In genomic region chr2:124848812-124849211, GRCm38 (mm10) we compare ENCODE assay signal across 9 mouse cellular contexts.
DNase-seq lines count a peak whose midpoint lies in the region; ATAC-seq lines count a peak whose summit lies in the region.
"Had no signal": no experiment of that assay in that cellular context is flagged by ENCODE, and none has a peak within 500 bp of the region (broad histone marks: within the 10 kb centered on the region; RNA-seq: fewer than 3 reads in every experiment).

No protein-coding gene starts in this region.

- no peaks in the 10 kb centered on the region for H3K36me3 ChIP-seq in limb, embryonic 11.5 days (ENCODE audit: control insufficient read depth, insufficient read depth, low read length)
- H3K36me3 ChIP-seq in limb, embryonic 10.5 days = no peaks in the 10 kb centered on the region
- H3K36me3 ChIP-seq in kidney, embryonic 15.5 days = no peaks in the 10 kb centered on the region
- H3K36me3 ChIP-seq in hindbrain, embryonic 14.5 days (replicated peaks; ENCODE audit: control insufficient read depth, insufficient read depth) = no peaks in the 10 kb centered on the region

- no peak for ATAC-seq in limb, embryonic 11.5 days (ENCODE audit: insufficient number of reproducible peaks, low FRiP score, low TSS enrichment, low read depth)
- no peak for ATAC-seq in kidney, embryonic 15.5 days (replicated peaks; ENCODE audit: low FRiP score)
- no peak for ATAC-seq in hindbrain, embryonic 14.5 days (ENCODE audit: low FRiP score)

- DNase-seq in limb, embryonic 11.5 days (ENCODE audit: low spot score) = peak; percentile 17
- no peak for DNase-seq in limb, embryonic 10.5 days (ENCODE audit: low spot score)
- DNase-seq in heart, adult 8-10 months (ENCODE audit: low spot score) = peak; percentile 61
- DNase-seq in lung, postnatal 4 days = peak; percentile 53 to 69
- DNase-seq in testis, postnatal 14 days (ENCODE audit: low spot score) = no peak
- no peak for DNase-seq in hindbrain, embryonic 14.5 days (ENCODE audit: low spot score)
- DNase-seq in retina, postnatal 1 day = no peak

- no peak overlapping the region for H3K27ac ChIP-seq in limb, embryonic 11.5 days (replicated peaks; ENCODE audit: low read depth, low read length)
- H3K27ac ChIP-seq in limb, embryonic 10.5 days = no peak overlapping the region
- H3K27ac ChIP-seq in kidney, embryonic 15.5 days = peak overlapping the region; percentile 45; the same call in 1 of the 2 replicates
- no peak overlapping the region for H3K27ac ChIP-seq in hindbrain, embryonic 14.5 days

- H3K9me3 ChIP-seq in limb, embryonic 11.5 days (ENCODE audit: control insufficient read depth, low read length) = no peaks in the 10 kb centered on the region
- H3K9me3 ChIP-seq in limb, embryonic 10.5 days (replicated peaks) = no peaks in the 10 kb centered on the region
- H3K9me3 ChIP-seq in kidney, embryonic 15.5 days (replicated peaks) = no peaks in the 10 kb centered on the region
- H3K9me3 ChIP-seq in hindbrain, embryonic 14.5 days (ENCODE audit: control insufficient read depth, low read length) = no peaks in the 10 kb centered on the region

- no peaks in the 10 kb centered on the region for H3K27me3 ChIP-seq in limb, embryonic 11.5 days (ENCODE audit: control insufficient read depth, insufficient read depth, low read length)
- no peaks in the 10 kb centered on the region for H3K27me3 ChIP-seq in limb, embryonic 10.5 days (ENCODE audit: low read depth, poor library complexity, severe bottlenecking)
- H3K27me3 ChIP-seq in kidney, embryonic 15.5 days = no peaks in the 10 kb centered on the region
- no peaks in the 10 kb centered on the region for H3K27me3 ChIP-seq in hindbrain, embryonic 14.5 days (ENCODE audit: control insufficient read depth, insufficient read depth, low read length)

- no peak overlapping the region for H3K4me2 ChIP-seq in limb, embryonic 11.5 days (ENCODE audit: low read depth, severe bottlenecking)
- H3K4me2 ChIP-seq in kidney, embryonic 15.5 days = no peak overlapping the region
- H3K4me2 ChIP-seq in hindbrain, embryonic 14.5 days (replicated peaks) = no peak overlapping the region
- H3K4me2 ChIP-seq: midbrain, embryonic 11.5 days had no signal

- H3K4me3 ChIP-seq in limb, embryonic 11.5 days (ENCODE audit: low read depth, low read length) = no peak overlapping the region
- no peak overlapping the region for H3K4me3 ChIP-seq in limb, embryonic 10.5 days
- no peak overlapping the region for H3K4me3 ChIP-seq in kidney, embryonic 15.5 days (replicated peaks)
- no peak overlapping the region for H3K4me3 ChIP-seq in hindbrain, embryonic 14.5 days (replicated peaks; ENCODE audit: low read length)

- WGBS in limb, embryonic 11.5 days = 88% methylated on average over 4 of the region's 4 CpGs
- 94% methylated on average over 4 of the region's 4 CpGs for WGBS in limb, embryonic 10.5 days
- 83% methylated on average over 4 of the region's 4 CpGs for WGBS in kidney, embryonic 15.5 days
- 94% methylated on average over 4 of the region's 4 CpGs for WGBS in hindbrain, embryonic 14.5 days

- H3K9ac ChIP-seq in limb, embryonic 11.5 days (ENCODE audit: low read length) = no peak overlapping the region
- H3K9ac ChIP-seq in kidney, embryonic 15.5 days = no peak overlapping the region
- no peak overlapping the region for H3K9ac ChIP-seq in hindbrain, embryonic 14.5 days

- no peaks in the 10 kb centered on the region for H3K4me1 ChIP-seq in limb, embryonic 11.5 days (ENCODE audit: control insufficient read depth, insufficient read depth, low read length)
- H3K4me1 ChIP-seq in limb, embryonic 10.5 days = no peaks in the 10 kb centered on the region
- H3K4me1 ChIP-seq in kidney, embryonic 15.5 days = no peaks in the 10 kb centered on the region
- no peaks in the 10 kb centered on the region for H3K4me1 ChIP-seq in hindbrain, embryonic 14.5 days (replicated peaks; ENCODE audit: control insufficient read depth, insufficient read depth, low read length)

Comparison
In these comparisons a context has a peak if more than half of its experiments do, and no peak if none do; other contexts are left out.
1. DNase-seq: peak in limb, embryonic 11.5 days (single experiment), heart, adult 8-10 months (single experiment) and lung, postnatal 4 days (2 of 2); none in limb, embryonic 10.5 days (single experiment), testis, postnatal 14 days (single experiment), hindbrain, embryonic 14.5 days (single experiment) and retina, postnatal 1 day (single experiment).